Mouse (Mus musculus) lung, adult 18-20 months (tissue): Measurements from ENCODE around the gene Tchp.
A peak's percentile ranks its signal among the peaks of the same experiment; 100 is the strongest.

Experiments
- DNase-seq, 2 experiments: peaks; one replicate each; pipeline ENCODE4 v3.0.0; 2022; ENCODE audit warnings: mixed read lengths in 2 of 2

The Tchp gene

DNA sequence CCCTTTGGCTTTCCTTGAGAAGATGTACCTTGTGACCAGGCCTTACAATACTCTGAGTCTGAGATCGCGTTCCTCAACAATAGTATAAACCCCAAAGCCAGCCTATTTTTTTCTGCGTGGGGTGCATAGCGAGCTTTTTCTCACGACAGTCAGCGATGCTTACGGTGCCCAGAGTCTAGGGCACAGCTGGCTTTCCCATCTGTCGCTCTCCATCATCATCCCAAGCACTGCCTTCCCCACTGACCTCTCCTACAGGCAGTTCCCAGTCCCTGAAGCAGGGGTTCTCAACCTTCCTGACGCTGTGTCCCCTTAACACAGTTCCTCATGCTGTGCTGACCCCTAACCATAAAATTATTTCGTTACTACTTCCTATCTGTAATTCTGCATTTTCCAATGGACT is 35.0 kb downstream of the Tchp start:
- no peak for DNase-seq

DNA sequence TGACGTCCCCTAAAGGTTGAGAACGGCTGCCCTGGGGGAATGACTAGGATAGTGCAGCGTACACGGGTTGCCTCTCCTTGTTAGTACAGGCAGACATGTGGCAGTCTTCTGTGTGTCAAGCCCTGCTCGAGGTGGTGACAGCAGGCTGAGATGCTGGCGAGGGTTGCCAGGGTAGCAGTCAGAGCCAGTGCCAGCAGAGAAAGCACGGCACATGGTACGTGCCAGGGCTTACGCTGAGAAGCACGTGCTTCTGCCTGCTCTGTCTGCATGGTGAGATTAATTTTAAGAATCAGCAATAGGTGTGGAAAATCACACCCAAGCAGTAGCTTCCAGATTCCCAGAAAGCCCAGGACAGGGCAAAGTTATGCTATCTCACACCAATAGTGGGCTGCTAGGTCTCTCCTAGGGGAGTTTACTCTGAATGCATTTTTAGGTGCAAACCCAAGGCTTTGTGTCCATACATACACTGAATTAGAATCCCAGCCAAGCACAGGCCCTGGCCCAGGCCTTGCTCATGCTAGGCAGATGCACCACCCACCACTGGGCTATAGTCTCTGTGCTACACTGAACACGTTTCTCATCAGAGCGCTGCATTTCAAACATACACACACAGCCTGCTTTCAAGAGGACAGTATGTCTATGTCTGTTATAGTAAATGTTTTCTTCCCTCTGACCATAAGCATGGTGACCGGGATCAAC is 35.6 kb downstream of the Tchp start:
- DNase-seq: no peak

DNA sequence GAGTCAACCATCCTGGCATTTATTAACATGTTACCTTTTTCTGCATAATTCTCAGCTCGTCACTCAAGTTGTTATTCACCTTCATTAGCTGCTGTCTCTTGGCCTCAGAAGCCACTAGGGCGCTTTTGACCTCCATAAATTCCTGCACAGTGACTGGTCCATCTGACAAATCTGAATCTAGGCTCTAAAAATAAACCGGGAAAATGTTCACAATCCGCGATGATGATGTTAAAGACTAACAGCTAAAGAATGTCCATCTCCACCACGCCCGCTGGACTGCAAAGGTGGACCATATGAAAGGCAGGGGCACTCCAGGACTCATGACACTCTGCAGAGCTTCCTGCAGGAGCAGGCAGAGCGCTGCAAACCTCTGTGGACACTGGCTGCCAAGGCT is 36.1 kb downstream of the Tchp start:
- DNase-seq: no peak

DNA sequence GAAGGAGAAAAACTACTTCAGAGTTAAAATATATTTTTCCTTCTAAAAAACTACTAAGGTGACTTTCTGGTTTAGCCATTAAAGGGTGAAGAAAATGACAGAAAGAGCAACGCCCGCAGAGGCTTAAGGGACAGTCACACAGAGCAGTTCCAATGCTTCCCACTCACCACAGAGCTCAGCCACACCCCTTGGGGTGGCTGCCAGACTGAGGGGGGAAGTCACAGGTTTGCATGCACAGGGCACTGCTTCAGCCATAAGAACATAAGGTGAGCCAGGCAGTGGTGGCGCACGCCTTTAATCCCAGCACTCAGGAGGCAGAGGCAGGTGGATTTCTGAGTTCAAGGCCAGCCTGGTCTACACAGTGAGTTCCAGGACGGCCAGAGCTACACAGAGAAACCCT is 38.0 kb downstream of the Tchp start:
- DNase-seq: peak; percentile 27 to 35

DNA sequence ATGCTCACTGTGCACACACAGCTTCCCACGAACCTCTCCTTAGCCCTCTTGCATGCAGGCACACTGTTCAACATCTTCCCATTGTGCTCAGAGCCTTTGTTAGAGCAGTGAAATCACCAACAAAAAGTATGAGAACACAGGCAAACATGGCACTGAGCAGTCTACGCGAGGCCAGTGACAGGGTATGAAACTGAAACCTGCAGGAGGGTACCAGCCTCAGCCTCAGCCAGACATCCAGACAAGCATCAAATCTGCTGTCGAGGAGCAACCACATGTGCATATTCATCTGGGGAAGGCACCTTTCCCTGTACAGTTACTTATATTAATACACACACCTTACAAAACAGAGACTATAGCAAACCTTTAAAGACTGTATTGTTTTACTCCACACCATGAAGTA is 39.3 kb downstream of the Tchp start:
- no peak for DNase-seq

DNA sequence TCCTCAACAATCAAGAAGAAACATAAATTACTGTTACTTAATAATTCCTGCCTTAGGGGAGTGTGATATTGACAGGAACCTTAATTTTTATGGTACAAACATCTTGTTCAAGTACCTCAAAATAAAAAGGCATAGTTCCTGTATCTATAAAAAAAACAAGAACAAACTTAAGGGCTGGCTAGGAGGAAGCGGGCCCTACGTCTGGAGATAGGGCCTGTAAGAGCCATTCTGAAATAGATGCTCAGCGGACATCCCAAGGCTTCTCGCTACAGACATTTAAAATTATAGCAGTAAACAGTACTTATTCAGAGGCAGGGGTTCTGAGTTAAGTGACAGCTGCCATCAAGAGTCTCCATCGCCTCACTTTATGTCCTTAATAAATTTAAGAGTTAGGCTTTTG is 40.0 kb downstream of the Tchp start:
- DNase-seq: no peak

DNA sequence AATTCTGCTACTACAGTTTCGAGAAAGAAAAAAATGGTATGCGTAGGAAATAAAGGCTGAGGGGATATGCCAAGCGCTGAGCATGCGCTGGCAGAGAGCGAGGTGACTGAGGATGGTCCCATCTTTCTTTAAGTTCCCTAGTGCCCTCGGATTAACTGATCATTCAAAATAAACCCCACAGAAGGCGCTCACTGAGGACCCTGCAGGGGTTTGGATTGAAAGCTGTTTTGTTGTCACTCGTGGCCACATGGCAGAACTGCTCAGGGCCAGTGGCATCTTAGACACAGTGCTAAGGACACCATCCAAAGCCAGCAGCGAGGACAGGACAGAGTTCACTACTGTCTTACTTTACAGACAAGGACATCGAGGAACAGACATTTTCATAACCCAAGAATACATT is 42.8 kb downstream of the Tchp start:
- DNase-seq: no peak

DNA sequence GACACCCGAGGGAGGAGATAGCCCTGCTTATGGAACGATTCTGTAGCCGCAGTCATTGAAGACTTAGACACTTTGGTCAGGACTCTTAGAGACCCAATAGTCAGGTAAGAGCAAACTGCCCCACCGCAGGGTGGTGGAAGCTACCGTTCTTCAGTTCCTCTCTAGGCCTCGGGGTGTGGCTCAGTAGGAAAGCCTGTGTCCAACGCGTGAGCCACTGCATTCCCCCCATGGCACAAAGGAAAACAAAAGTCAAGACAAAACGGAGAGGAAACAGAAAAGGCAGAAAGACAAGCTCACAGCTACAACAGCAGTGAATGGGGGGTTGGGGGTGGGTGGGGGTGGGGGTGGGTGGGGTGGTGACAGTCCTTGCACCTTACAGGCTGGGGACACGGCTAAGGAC is 44.8 kb downstream of the Tchp start:
- no peak for DNase-seq

DNA sequence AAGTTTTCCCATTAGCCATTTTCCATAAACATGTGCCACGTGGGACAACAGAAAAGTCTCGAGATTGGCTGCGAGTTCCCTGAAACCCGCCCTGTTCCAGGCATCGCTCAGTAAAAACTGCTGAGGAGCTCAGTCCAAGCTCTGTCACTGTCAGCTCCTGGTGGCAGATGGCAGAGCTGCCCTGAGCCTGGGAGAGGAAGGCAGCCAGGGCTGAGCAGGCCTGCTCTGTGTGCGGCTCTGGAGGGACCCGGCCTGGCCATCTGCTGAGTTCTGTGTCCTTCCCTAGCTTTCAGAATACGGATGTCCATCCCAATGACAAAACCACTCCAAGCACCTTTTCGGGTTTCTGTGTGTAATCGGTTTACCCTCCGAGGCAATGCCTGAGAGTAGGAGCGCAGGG is 45.8 kb downstream of the Tchp start:
- DNase-seq: no peak

DNA sequence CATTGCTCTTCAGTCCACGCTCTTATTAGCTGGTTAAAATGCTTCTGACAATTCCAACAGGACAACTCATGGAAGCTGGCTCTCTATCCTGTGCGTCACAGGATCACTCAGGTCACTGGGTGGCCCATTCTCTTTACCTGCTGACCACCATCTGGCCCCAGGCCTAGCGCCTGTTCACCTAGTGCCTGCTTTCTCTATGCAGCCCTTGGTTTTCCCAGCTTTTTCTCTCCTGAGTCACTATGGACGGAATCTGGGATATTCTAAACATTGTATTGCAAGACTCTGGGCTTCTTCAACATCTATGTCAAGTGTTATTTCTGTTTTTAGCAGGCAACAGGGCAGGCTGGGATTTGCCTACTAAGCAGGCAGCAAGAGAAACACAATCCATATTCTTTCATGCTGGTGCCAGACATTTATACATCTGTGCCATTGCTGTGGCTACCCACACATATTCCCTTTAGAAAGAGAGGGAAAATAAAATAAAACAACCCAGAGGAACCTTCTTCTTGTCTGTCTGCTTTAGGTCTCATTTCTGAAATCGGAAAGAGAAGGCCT is 52.1 kb downstream of the Tchp start:
- DNase-seq: no peak

DNA sequence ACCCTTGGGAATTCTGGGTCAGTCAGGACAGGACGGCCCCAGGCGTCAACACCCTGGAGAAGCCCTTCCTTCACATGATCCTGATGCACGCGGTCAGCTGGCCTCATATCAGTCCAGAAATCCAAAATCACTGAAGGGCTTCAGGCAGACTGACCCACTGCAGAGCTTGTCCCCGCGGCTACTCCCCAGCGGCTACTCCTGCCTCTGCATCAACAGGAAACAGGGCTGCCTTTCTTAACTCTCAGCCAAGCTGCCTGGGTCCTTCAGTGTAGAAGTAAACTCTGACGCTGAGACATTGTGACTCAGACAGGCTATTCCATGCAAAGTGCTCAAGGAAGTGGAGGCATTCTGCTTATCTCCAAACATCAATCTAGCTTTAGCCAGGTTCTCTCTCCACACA is 54.4 kb downstream of the Tchp start:
- peak in 1 of 2 experiments; percentile 28 for DNase-seq

DNA sequence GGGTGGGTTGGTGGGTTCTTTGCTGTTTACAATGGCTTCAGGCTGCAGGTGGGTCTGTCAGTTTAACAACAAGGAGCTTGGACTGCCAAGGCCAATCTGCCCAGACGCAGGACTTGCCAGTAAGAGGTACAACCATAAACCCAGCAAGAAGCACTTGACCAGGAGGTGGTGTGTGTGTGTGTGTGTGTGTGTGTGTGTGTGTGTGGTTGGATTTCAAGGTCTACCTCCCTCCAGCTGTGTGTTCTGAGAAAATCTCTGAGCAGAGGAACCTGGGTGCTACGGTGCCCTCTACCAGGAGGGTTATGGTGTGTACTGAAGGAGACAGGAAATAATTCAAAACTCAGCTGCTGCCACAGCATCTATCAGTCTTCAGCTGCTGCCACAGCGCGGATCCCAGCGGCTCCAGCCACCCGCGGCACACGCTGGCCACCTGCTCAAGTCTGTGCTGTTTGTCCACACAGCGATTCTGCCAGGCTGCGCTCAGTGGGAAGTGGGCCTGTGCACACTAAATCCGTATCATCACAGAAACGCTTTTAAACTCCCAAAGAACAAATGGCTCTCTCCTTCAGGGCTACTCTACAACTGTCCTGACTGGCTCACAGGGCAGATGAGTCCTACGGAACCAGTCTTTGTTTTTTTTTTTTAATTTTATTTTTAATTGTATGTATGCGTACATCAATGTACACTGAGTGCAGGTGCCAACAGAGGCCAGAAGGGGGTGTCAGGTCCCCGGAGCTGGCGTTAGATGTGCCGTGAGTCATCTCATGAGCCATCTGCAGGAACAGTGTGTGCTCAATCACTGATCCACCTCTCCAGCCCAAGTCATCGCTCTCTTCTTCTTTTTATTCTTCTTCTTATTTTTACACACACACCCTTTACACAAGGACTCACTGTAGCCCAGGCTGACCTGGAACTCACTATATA is 57.5 kb downstream of the Tchp start:
- DNase-seq: no peak

DNA sequence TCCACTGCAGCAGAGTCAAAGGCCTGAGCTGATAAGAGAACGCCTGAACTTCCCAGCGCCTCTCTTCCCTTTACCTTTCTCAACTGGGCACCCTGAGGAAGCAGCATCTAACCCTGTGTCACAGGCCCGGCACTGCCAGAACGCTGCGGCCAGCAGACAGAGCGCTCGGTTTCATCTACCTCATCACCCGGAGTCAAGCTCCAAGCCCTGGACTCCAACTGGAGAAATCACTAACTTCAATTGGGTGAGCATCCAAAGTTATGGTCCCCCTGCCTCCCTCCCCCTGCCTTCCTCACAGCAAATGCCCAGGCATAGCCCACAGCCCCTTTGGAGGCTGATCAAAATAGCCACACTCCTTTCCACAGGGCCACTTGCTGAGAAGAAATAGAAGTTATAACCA is 59.1 kb downstream of the Tchp start:
- DNase-seq: no peak

DNA sequence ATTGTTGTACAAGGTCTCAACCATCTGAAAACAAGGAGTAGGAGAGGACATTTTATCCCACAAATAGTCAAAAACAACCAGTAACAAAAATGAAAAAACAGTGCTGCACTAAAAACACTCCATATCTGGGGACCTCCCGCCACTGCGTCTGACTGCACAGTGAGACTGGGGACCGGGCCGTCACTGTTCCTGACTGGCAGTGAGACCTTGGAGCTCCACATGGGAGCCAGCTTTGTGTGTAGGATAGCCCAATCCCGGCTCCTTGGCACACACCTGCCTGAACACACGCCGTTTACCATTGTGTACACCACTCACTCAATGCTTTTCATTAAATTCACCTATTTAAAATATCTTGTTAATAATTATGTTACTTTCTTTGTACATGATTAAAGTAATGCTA is 59.6 kb downstream of the Tchp start:
- no peak for DNase-seq

DNA sequence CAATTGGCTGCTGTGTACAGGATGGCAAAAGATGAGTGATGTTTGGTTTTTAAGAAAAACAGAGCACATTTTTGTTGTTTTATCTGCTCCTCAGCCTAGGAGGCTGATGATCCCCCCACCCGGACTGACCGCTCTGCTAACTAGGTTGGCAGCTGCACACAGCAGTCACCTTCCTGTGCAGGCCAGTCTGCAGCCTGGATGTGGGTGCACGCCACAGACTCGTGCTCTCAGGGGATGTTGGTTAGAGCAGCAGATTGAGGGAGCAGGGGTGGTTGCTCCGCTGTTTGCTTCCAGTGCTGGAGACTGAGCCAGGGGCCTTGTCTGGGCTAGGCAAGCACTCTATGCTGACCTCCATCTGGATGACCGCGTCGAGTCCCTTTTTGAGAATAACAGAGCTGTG is 62.2 kb downstream of the Tchp start:
- DNase-seq: no peak

DNA sequence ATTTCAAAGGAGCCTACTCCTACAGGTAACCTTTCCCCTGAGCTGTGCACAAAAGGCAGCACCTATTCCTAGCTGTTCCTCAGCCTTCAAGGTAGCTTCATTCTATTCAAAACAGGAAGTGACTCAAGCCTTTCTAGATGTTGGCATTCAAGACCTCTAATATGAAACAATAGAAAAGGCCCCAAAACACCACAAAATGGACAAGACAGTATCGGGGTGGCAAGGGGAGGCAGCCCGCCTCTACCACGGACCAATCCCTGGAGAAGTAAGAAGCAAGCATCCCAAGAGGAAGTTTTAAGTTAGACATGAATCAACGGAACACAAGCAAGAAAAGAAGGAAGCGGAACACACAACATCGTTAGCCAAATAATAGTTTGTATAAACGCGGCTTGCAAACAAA is 64.2 kb downstream of the Tchp start:
- DNase-seq: no peak
